Mouse (Mus musculus) stomach, embryonic 14.5 days (tissue): ENCODE data around the gene Slc26a1. TPM values are rescaled to one million over a fixed set of nuclear protein-coding genes. Genes with fewer than 3 reads are reported as not detected.

Experiments
- ATAC-seq: fragments of 200-750 bp; cut with Nextera tagmentation; 2 replicates; pipeline ENCODE4 v1.8.0; 2017; ENCODE audit warnings: low read depth, moderate TSS enrichment; ENCODE audit not compliant: insufficient number of reproducible peaks, insufficient read depth, low FRiP score
- H3K27ac ChIP-seq: fragments of 300-500 bp; sonication (generic); 2 replicates; pipeline ENCODE4 v1.5.1; 2014; ENCODE audit warnings: mild to moderate bottlenecking, low read length, moderate library complexity, mixed read lengths
- H3K27me3 ChIP-seq: fragments of 300-500 bp; sonication (generic); 2 replicates; pipeline ENCODE4 v1.6.1; 2014; ENCODE audit warnings: low read length, control low read depth, mixed read lengths; ENCODE audit not compliant: control insufficient read depth, insufficient read depth
- H3K36me3 ChIP-seq: fragments of 300-500 bp; sonication (generic); 2 replicates; pipeline ENCODE4 v1.6.1; 2014; ENCODE audit warnings: mild to moderate bottlenecking, control low read depth, low read length, moderate library complexity, mixed read lengths; ENCODE audit not compliant: control insufficient read depth, insufficient read depth
- H3K4me1 ChIP-seq: fragments of 300-500 bp; sonication (generic); 2 replicates; pipeline ENCODE4 v1.6.1; 2014; ENCODE audit warnings: low read length, control low read depth, mixed read lengths; ENCODE audit not compliant: control insufficient read depth, insufficient read depth
- H3K4me2 ChIP-seq: fragments of 300-500 bp; sonication (generic); replicated peaks from 2 replicates; pipeline ENCODE4 v1.6.1; 2014; ENCODE audit warnings: low read depth, low read length, control low read depth
- H3K4me3 ChIP-seq: fragments of 300-500 bp; sonication (generic); 2 replicates; pipeline ENCODE4 v1.5.1; 2014; ENCODE audit warnings: low read depth, low read length, control low read depth
- H3K9ac ChIP-seq: fragments of 300-500 bp; sonication (generic); replicated peaks from 2 replicates; pipeline ENCODE4 v1.6.1; 2014; ENCODE audit warnings: low read depth, mild to moderate bottlenecking, control low read depth, low read length, moderate library complexity, mixed read lengths
- H3K9me3 ChIP-seq: fragments of 300-500 bp; sonication (generic); 2 replicates; pipeline ENCODE4 v1.6.1; 2016; ENCODE audit warnings: low read depth, low read length, control low read depth; ENCODE audit not compliant: control insufficient read depth
- WGBS: fragments of 180-500 bp; shearing (Covaris S2); extraction: QIAGEN DNeasy Blood & Tissue Kit; methylation state at CpG from one replicate; pipeline ENCODE4 v1.1.7; 2014; 5-methylcytosine and 5-hydroxymethylcytosine counted together
- polyA plus RNA-seq: library from polyadenylated mRNA; unstranded; fragments of >200 nt; fragmentation: Nextera tagmentation; extraction: Ambion mirVana; gene quantifications from 2 replicates; pipeline ENCODE4 v1.2.1, GENCODE M21; 2014

The Slc26a1 gene
- polyA plus RNA-seq, 1 experiment from 2014 or later = 1.1 TPM

DNA sequence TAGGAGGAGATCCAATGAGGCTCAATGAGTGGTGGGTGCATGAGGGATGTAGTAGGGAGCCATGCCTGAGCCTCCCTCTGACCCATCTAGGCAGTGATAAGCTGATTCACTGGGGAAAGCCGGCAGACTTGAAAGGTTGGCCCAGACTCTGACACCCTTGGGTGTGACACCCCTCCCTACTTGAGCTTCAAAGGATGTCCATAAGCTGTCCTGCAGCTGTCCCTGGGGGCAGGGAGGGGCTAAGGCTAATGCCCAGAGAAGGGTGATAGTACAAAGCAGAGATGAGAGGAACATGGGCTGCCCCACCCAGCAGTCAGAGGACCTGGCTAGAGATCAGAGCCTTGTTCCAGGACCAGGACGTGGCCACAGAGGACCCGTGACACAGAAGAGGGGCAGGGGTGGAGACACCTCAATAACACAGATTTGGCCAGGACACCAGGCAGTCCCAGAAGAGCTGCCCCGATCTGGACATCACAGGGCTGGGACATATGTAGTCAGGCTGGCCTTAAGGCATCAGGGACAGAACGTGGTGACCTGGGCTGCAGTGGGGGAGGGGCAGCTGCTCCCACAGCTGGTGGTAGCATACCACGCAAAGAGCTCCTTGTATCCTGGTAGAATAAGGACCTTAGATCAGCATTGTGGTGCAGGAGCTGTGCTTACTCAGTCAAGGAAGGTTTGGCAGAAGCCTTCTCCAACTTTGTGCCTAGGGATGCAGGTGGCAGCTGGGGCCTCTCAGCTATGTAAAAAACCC is 33.8 kb upstream of the Slc26a1 start:
- ATAC-seq = no peak
- 46% methylated on average over 6 of the region's 6 CpGs for WGBS
- H3K9ac ChIP-seq = no peak overlapping the region

DNA sequence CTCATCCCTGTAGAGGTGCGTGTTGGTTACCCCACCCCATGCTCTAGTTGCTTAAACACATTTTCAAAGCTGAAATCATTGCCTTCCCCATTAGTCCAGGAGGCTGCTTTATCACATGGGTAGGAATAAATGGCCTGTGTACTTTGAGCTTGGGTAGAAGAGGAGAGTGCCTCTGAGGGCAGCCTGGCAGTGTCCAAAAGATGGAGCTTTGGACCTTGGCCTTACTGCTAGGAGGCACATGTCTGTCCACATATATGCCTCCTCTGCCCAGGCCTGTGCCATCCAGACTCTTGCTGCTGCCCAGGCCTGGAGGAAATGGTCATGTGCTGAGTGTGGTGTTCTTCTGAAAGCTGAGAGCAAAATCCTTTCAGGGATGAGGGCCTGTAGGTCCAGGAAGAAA is 33.0 kb upstream of the Slc26a1 start:
- no peaks in the 10 kb centered on the region for H3K27me3 ChIP-seq
- H3K9ac ChIP-seq = no peak overlapping the region
- H3K4me2 ChIP-seq = no peak overlapping the region
- 93% methylated on average over 1 of the region's 1 CpGs for WGBS
- H3K4me1 ChIP-seq = no peaks in the 10 kb centered on the region
- ATAC-seq = no peak
- no peaks in the 10 kb centered on the region for H3K9me3 ChIP-seq
- peaks cover 30% of the 10 kb centered on the region for H3K36me3 ChIP-seq
- H3K27ac ChIP-seq = no peak overlapping the region
- H3K4me3 ChIP-seq = no peak overlapping the region

More for the DNA sequence above, 33.8 kb upstream of the Slc26a1 start:
- no peaks in the 10 kb centered on the region for H3K27me3 ChIP-seq
- no peaks in the 10 kb centered on the region for H3K9me3 ChIP-seq
- H3K36me3 ChIP-seq = peaks cover 30% of the 10 kb centered on the region
- H3K4me1 ChIP-seq = no peaks in the 10 kb centered on the region
- H3K4me3 ChIP-seq = no peak overlapping the region
- no peak overlapping the region for H3K4me2 ChIP-seq
- no peak overlapping the region for H3K27ac ChIP-seq

DNA sequence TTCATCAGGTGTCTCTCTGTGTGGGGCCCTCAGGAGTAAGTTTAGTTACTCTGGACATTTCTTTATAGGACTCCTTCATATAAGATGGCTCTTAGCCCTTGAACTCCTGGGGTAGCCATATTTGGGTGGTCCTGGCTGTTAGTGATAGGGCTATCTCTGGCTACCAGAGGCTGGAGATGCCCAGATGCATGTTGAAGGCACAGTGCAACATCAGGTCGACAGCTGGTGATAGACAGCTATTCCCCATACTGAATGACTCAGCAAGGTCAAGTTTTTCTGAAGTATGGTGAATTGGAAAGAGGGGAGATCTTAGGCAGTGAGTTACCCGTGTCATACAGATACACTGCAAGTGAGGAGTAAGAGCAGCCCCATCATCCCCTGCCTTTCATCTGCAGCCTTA is 32.4 kb upstream of the Slc26a1 start:
- Histone ChIP-seq H3K9me3 (no peaks in the 10 kb centered on the region), H3K36me3 (peaks cover 30% of the 10 kb centered on the region), H3K9ac (no peak overlapping the region), H3K27ac (no peak overlapping the region), H3K27me3 (no peaks in the 10 kb centered on the region), H3K4me1 (no peaks in the 10 kb centered on the region), H3K4me3 (no peak overlapping the region), H3K4me2 (no peak overlapping the region)
- ATAC-seq = no peak
- WGBS = 90% methylated on average over 2 of the region's 2 CpGs

DNA sequence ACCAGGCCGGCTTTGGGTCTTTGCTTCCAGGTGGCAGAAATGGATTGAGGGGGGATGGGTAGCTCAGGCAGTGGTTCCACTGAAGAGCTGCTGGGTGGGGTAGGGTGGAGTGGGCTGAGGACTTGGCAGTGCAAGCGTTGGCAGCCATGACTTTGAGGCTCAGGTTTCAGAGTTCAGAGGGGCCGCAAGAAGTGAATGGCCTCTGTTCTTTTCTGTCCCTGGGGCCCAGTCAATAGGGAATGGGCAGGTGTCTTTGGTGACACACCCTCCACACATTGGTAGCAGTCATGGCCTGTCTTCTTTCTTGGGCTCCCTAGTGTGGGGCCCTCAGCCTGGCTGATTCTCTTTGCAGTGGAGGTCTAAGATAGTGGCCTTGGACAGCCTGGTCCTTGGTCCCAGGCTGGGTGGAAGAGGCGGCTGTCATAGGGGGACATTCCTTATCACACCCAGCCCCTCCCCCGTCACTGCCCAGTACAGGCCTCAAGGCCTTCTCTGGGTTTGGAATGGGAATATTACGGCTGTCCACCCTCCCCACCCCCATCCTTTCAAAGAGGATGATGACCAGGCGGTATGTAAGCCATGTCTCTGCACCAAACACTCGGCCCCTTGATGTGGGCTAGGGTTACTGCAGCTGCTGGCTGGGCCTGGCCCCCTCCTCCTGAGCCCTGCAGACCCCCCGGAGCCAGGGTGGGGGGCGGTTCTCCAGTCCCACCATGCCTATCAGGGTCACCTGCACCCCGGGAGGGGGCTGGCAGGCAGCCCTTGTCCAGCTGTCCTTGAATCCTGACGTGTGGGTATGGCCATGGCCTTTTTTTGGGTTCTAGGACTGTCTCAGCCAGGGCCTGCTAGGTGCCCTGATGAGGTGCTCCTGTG is 28.6 kb upstream of the Slc26a1 start:
- no peak; the same call in 1 of the 2 replicates for ATAC-seq

DNA sequence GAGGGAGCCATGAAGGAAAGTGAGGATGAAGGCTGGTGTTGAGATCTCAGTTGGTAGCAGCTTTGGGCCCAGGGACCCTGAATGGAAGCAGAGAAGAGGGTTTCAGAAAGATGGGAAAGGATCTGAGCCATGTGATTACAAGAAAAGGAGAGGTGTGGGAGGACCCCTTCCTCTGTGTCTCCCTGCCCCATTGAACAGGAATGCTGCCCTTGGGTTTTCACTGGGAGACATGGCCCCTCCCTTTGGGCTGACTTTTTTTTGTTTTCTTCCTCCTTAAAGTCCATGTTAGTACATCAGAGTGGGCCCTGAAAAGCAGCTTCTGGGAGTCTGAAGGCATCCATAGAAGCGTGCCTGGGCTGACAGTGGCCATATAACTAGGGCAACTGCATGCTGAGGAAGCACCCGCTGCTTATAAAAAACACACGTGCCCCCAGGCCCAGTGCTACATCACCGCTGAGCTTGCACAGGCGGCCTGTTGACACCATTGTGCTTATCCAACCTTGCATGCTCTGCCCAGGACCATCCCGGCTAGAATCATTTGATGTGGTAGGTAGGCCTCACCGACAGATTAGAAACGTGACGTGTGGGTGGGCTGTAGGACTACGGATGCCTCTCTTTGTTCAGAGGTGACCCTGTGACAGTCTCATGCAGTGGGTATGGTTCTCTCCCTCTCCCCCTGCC is 26.1 kb upstream of the Slc26a1 start:
- no peak for ATAC-seq
- Histone ChIP-seq H3K36me3 (peaks cover 18% of the 10 kb centered on the region), H3K9ac (no peak overlapping the region), H3K4me3 (no peak overlapping the region), H3K4me2 (no peak overlapping the region), H3K27ac (no peak overlapping the region), H3K27me3 (no peaks in the 10 kb centered on the region), H3K9me3 (no peaks in the 10 kb centered on the region), H3K4me1 (peaks cover 17% of the 10 kb centered on the region; the same call in 1 of the 2 replicates)
- 82% methylated on average over 10 of the region's 10 CpGs for WGBS

More for the DNA sequence above, 28.6 kb upstream of the Slc26a1 start:
- H3K27ac ChIP-seq = no peak overlapping the region
- peaks cover 30% of the 10 kb centered on the region for H3K36me3 ChIP-seq
- no peaks in the 10 kb centered on the region for H3K27me3 ChIP-seq
- WGBS = 66% methylated on average over 12 of the region's 12 CpGs
- H3K9me3 ChIP-seq = no peaks in the 10 kb centered on the region
- 0 out of 2 replicates have a peak, but pooled peaks cover 5% of the 10 kb centered on the region for H3K4me1 ChIP-seq
- H3K4me3 ChIP-seq = no peak overlapping the region
- 0 out of 2 replicates have a peak overlapping the region, but pooled peaks have one; percentile 6 for H3K9ac ChIP-seq
- no peak overlapping the region for H3K4me2 ChIP-seq

DNA sequence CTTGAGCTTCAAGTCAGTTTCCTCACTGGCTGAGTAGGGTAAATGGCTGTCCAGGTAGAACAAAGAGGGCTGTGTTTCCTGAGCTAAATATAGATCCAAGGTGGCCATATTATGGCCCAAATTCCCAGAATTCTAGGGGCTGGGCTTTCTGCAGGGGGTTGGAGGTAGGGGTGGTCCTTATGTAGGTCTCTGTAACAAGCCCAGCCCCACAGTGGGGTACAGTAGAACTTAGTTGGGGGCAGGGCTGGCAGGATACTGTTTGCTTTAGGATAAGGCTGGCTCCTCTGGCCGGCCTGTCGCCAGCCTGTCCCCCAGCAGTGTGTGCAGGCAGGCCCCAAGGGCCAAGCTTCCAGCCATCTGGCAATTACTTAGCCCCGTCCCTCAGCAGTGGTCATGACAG is 25.0 kb upstream of the Slc26a1 start:
- H3K36me3 ChIP-seq = peaks cover 7% of the 10 kb centered on the region
- 48% methylated on average over 3 of the region's 3 CpGs for WGBS
- H3K9ac ChIP-seq = no peak overlapping the region
- H3K27me3 ChIP-seq = no peaks in the 10 kb centered on the region
- ATAC-seq = peak; percentile 82
- H3K4me1 ChIP-seq = peaks cover 27% of the 10 kb centered on the region; the same call in 1 of the 2 replicates
- no peak overlapping the region for H3K4me2 ChIP-seq
- H3K27ac ChIP-seq = peak overlapping the region; percentile 79; the same call in 1 of the 2 replicates
- no peak overlapping the region for H3K4me3 ChIP-seq
- no peaks in the 10 kb centered on the region for H3K9me3 ChIP-seq

DNA sequence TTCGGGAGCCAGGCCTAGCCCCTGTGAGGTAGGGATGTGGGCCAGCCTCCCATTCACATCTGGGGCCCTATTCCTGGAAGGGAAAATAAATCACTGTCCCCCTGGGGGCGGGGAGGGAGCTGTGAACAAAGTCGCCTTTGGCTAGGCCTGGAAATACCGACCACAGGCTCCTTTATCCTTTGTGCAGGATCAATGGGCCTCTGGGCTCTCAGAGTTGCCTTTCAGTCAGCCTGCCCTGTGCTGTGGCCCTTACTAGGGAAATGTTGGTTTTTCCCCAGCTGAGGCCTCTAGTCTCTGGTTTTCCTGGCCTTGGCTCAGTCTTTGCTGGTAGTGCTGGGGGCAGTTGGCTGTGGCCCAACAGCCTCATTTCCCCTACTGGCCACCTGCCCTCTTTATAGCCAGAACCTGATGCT is 22.0 kb upstream of the Slc26a1 start:
- H3K27ac ChIP-seq = peak overlapping the region; percentile 16; the same call in 1 of the 2 replicates

DNA sequence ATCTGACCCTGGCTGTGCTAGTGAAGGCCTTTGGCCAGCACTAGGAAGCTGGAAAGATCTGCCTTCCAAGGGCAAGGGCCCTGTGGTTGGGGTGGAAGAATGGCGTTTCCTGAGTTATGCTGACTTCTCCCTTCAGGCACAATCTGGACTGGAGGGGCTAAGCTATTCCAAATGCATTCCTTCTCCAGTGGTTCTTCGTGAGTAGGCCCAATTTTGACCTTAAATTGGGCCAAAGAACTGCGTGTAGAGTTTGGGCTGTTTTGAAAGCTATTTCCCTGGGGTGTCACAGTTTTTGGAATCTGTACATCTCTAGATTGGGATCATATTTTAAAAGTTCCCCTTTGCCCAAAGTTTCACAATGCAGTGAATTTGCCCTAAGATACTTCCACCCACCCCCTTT is 21.2 kb upstream of the Slc26a1 start:
- Histone ChIP-seq H3K27ac (no peak overlapping the region), H3K4me3 (no peak overlapping the region), H3K27me3 (no peaks in the 10 kb centered on the region), H3K36me3 (no peaks in the 10 kb centered on the region), H3K4me1 (peaks cover 41% of the 10 kb centered on the region; the same call in 1 of the 2 replicates), H3K9me3 (no peaks in the 10 kb centered on the region), H3K9ac (no peak overlapping the region; the same call in 1 of the 2 replicates), H3K4me2 (no peak overlapping the region)
- WGBS = 77% methylated on average over 3 of the region's 3 CpGs
- ATAC-seq = no peak

More for the DNA sequence above, 22.0 kb upstream of the Slc26a1 start:
- Histone ChIP-seq H3K36me3 (no peaks in the 10 kb centered on the region), H3K27me3 (no peaks in the 10 kb centered on the region), H3K9me3 (no peaks in the 10 kb centered on the region), H3K4me1 (peaks cover 41% of the 10 kb centered on the region; the same call in 1 of the 2 replicates), H3K9ac (no peak overlapping the region), H3K4me2 (no peak overlapping the region), H3K4me3 (no peak overlapping the region)
- 22% methylated on average over 4 of the region's 4 CpGs for WGBS
- no peak for ATAC-seq
